Mouse (Mus musculus) cerebellum, adult 2 months (tissue): ENCODE measurements at regions not wholly inside any gene's neighbourhood (a gene's known extent, or its start where the extent isn't known, plus 50 kb on each side); places are given as distances from the start of the nearest gene placed in this dataset.

Experiments
- DNase-seq, 2 experiments: peaks; one replicate each; pipeline ENCODE4 v3.0.0; 2021
- H3K27ac ChIP-seq: fragments of 200-500 bp; 2 replicates; pipeline ENCODE4 v1.5.1; 2012; ENCODE audit warnings: low read length, control low read depth, inconsistent platforms; ENCODE audit not compliant: insufficient read depth
- H3K27me3 ChIP-seq: fragments of 200-500 bp; 2 replicates; pipeline ENCODE4 v1.6.1; 2012; ENCODE audit warnings: inconsistent platforms, mild to moderate bottlenecking, low read length, moderate library complexity; ENCODE audit not compliant: control insufficient read depth, insufficient read depth
- H3K4me1 ChIP-seq: fragments of 200-500 bp; 2 replicates; pipeline ENCODE4 v1.6.1; 2011; ENCODE audit warnings: low read length; ENCODE audit not compliant: control insufficient read depth, insufficient read depth
- H3K4me3 ChIP-seq: fragments of 200-500 bp; replicated peaks from 2 replicates; pipeline ENCODE3; 2011; ENCODE audit warnings: mild to moderate bottlenecking, low read depth, low read length, control low read depth; ENCODE audit not compliant: insufficient read depth
- CTCF ChIP-seq: fragments of 200-500 bp; IDR thresholded peaks from 2 replicates; pipeline ENCODE4 v1.5.1; 2011; ENCODE audit warnings: low read depth, mild to moderate bottlenecking, control low read depth, low read length, moderate library complexity, borderline replicate concordance; ENCODE audit not compliant: insufficient read depth
- POLR2A ChIP-seq: fragments of 200-500 bp; IDR thresholded peaks from 2 replicates; pipeline ENCODE4 v1.6.1; 2011; ENCODE audit warnings: low read length, control low read depth, borderline replicate concordance; ENCODE audit not compliant: insufficient read depth
- WGBS: fragments of 180-500 bp; shearing (Covaris S2); methylation state at CpG from one replicate; pipeline ENCODE4 v1.1.7; 2018; 5-methylcytosine and 5-hydroxymethylcytosine counted together

DNA sequence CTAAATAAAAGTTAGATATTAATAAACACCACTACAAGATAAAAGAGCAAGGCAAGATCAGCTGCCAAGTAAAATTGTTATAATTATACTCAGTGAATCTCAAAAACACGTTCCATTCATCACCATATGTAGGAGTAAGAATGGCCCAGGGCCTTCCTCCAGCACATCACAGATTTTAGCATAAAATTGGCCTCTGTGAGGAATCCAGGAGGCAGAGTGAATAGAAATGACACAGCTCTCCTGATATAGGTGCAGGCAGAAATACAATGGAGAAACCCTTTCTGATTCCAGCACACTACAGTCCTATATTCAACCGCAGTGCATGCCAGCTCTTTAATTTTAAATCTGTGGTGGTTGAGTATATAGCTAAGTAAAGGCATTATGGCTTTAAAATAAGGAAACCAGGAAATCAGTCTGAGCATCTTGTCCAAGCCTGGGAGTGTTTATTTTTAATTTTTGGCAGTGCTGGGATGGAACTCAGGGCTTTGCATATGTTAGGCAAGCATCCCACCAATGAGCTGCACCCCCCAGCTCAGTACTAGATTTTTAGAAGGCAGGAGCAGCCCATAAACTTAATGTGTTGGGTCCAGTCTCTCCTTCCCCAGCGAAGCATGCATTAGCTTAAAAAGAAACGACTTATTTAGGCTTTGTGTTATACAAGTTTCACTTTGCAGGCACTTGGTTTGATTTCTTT, 158.3 kb upstream of the Ptprz1 start:
- Histone ChIP-seq H3K27ac (no peak overlapping the region), H3K27me3 (no peaks in the 10 kb centered on the region), H3K4me1 (no peaks in the 10 kb centered on the region), H3K4me3 (no peak overlapping the region)
- TF ChIP-seq POLR2A (no peak), CTCF (no peak)
- DNase-seq, result no peak
- 66% methylated on average over 4 of the region's 4 CpGs for WGBS

DNA sequence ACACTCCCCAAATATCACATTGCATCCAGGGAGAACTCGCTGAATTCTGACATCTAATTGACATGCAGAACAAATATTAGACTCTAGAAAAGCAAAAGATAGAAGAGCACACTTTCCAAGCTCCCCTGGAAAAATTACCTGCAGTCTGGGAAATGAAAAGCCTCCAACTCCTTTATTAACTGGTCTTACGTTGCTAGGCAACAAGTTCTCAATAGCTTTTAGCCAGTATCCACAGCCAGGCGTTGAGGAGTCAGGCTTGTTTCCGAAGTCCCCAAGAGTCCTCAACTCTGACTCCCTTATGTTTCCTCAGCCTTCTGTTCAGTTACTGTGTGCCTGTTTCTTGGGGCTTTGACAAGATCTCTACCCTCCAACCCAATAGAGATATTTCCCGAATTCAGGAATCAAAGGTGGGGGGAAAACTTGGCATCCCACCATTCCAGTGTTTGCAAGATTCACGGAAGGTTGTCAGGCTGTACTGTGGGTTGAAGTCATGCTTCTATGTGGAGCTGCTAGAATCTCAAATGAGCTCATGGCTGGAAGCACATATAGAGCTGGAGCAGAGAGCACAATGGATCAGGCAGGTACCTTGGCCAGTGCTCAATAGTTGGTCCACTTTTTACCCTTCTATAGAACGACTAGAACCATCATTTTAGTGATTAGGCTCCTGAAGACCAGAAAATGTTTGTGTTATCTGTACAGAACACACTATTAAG, 159.0 kb upstream of the Ptprz1 start:
- WGBS, result 44% methylated on average over 7 of the region's 7 CpGs
- Histone ChIP-seq H3K4me3 (no peak overlapping the region), H3K27me3 (no peaks in the 10 kb centered on the region), H3K4me1 (no peaks in the 10 kb centered on the region), H3K27ac (no peak overlapping the region)
- no peak for TF ChIP-seq POLR2A
- no peak for TF ChIP-seq CTCF
- no peak for DNase-seq

DNA sequence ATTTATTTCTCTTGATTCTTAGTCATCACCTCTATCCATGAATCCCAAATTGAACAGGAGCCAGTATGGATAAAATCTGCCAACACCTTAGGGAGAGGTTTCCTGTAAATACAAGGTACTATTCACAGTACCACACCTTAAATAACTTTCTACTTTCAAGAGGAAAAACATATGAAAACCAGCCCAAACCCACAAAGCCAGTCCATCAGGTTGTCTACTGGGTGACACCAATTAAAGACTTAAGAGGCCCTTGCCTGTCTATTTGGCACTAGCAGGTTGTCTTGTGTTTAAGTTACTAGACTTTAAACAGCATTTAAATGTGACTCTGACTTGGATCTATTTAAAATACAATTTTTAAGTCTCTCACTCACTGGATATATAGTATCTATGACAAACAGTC, 177.1 kb upstream of the Ptprz1 start:
- no peaks in the 10 kb centered on the region for H3K27me3 ChIP-seq
- H3K4me3 ChIP-seq, result no peak overlapping the region
- H3K27ac ChIP-seq, result no peak overlapping the region
- no peak for DNase-seq
- TF ChIP-seq POLR2A (no peak), CTCF (no peak)
- H3K4me1 ChIP-seq, result no peaks in the 10 kb centered on the region

DNA sequence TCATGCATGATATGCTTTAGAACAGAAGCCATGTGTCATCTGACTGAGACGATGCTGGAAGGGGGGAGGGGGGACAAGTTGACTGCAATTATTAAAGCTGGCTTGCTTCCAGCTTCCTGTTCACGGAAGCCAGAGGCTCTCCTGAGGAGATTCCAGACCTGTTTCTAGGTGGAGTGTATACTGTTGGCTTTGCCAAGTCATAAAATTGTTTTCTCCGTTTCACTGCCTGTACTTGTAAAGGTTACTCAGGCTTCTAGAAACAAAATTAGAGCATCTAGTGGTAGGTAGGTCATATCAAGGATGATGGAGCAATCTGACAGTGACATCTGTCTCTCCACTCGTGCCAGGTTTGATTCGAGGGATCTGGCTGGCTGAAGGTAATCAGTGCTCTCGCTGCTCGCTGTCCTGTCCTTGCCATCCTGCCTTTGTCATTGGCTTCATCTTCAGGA, 186.6 kb upstream of the Ptprz1 start:
- Histone ChIP-seq H3K4me1 (peaks cover 4% of the 10 kb centered on the region; the same call in 1 of the 2 replicates), H3K27me3 (no peaks in the 10 kb centered on the region), H3K4me3 (peak overlapping the region; percentile 45), H3K27ac (no peak overlapping the region)
- 5% methylated on average over 7 of the region's 7 CpGs for WGBS
- DNase-seq, result peak; percentile 52 to 77
- TF ChIP-seq CTCF, result no peak
- TF ChIP-seq POLR2A, result no peak

DNA sequence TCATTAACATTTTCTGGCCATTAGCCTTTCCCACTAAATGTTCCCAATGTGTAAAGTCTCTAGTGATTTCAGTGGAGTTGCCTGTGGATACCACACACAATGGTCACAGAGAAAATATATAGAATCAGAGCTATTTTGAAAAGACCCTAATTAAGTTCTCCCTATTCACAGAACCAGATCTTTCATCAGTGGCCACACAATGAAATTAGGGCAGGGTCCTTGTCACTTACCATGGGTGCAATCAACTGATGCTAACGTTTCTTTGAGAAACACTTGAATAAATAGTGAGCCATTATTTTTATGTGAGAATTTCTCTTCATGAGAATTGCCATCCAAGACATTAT, 200.7 kb upstream of the Ptprz1 start:
- DNase-seq, result no peak
- H3K4me1 ChIP-seq, result no peaks in the 10 kb centered on the region
- H3K4me3 ChIP-seq, result no peak overlapping the region
- H3K27me3 ChIP-seq, result no peaks in the 10 kb centered on the region
- TF ChIP-seq POLR2A (no peak), CTCF (no peak)
- WGBS, result 42% methylated on average over 1 of the region's 1 CpGs
- H3K27ac ChIP-seq, result no peak overlapping the region

DNA sequence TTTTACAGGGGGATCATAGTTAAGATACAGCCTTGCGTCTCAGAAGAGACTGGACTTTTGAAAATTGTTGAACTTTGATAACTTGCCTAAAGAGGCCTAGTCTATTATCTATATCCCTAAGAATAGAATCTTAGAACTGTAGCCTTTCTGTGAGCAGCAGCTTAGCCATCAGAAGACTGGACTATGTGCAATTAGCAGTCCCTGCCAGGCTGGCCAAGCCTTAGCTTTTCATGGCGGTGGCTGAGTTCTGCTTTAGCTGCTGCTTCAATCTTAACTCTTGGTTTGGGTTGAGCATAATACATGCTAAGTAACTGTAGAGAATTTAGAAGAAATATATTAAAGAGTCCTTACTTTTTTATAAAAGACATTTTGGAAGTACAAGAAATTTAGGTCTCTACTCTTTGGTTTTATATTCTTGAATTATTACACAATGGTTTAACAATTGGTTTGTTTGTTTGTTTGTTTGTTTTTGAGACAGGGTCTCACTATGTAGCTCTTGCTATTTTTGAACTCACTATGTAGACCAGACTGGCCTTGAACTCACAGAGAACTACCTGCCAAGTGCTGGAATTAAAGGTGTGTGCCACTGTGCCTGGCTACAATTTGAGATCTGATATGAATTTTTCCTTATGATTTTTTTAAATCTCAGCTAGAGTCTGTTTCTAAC, 201.2 kb upstream of the Ptprz1 start:
- Histone ChIP-seq H3K4me3 (no peak overlapping the region), H3K4me1 (no peaks in the 10 kb centered on the region), H3K27me3 (no peaks in the 10 kb centered on the region), H3K27ac (no peak overlapping the region)
- TF ChIP-seq CTCF (no peak), POLR2A (no peak)
- WGBS, result 93% methylated on average over 2 of the region's 2 CpGs
- DNase-seq, result no peak

DNA sequence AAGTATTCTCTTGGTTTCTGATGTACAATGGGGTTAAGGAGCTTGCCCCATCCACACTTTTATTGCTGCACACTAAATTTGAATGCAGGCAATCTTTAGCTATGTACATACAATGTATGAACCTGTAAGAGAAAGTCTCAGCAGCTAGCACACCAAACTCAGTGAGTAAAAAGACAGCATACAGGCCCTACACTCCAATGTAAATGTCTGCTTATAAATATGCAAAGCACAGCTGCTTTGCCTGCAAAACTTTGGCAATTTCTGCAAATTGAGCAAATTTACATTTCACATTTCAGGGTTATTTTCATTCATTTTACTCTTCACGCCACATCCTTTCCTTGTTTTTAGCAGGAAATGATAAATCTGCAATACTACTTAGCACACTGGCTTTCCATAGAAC, 203.8 kb upstream of the Ptprz1 start:
- 98% methylated on average over 1 of the region's 1 CpGs for WGBS
- DNase-seq, result no peak
- no peaks in the 10 kb centered on the region for H3K27me3 ChIP-seq
- no peaks in the 10 kb centered on the region for H3K4me1 ChIP-seq
- no peak overlapping the region for H3K4me3 ChIP-seq
- no peak for TF ChIP-seq POLR2A
- TF ChIP-seq CTCF, result no peak
- H3K27ac ChIP-seq, result no peak overlapping the region
